8 mouse cellular contexts compared by ENCODE assay signal in genomic region chr8:84200126-84200555, GRCm38 (mm10). TPM values are rescaled to one million over a fixed set of nuclear protein-coding genes. Genes with fewer than 3 reads are reported as not detected.
A peak's percentile ranks its signal among the peaks of the same experiment; 100 is the strongest.
DNase-seq lines count a peak whose midpoint lies in the region; ATAC-seq and TF ChIP-seq lines count a peak whose summit lies in the region.

No protein-coding gene starts in this region.

- H3K9ac ChIP-seq in heart, embryonic 12.5 days, result peak overlapping the region; percentile 94
- H3K9ac ChIP-seq in ES-E14 (ENCODE audit: insufficient read depth, low read depth, low read length, poor library complexity, severe bottlenecking), result peak overlapping the region; percentile 4; the same call in 1 of the 2 replicates
- H3K9ac ChIP-seq in heart, embryonic 15.5 days, result peak overlapping the region; percentile 92
- H3K9ac ChIP-seq in liver, embryonic 13.5 days, result peak overlapping the region; percentile 76; the same call in 1 of the 2 replicates

- H3K36me3 ChIP-seq in heart, embryonic 12.5 days, result peaks cover 11% of the 10 kb centered on the region
- H3K36me3 ChIP-seq in ES-E14 (ENCODE audit: control insufficient read depth, insufficient read depth, low read length, poor library complexity, severe bottlenecking), result no peaks in the 10 kb centered on the region; the same call in 1 of the 2 replicates
- H3K36me3 ChIP-seq in heart, embryonic 15.5 days, result peaks cover 5% of the 10 kb centered on the region; the same call in 1 of the 2 replicates
- H3K36me3 ChIP-seq in liver, embryonic 13.5 days, result no peaks in the 10 kb centered on the region

- H3K4me2 ChIP-seq in heart, embryonic 12.5 days, result peak overlapping the region; percentile 96
- peak overlapping the region; percentile 88 for H3K4me2 ChIP-seq in heart, embryonic 15.5 days
- H3K4me2 ChIP-seq in liver, embryonic 13.5 days, result peak overlapping the region; percentile 78

- in situ Hi-C loops in ES-E14 (cut with MboI; ENCODE audit: low sequenced_read_pairs in 2 of 2, unreplicated experiment in 2 of 2), result no loop called here

- no peak for DNase-seq in heart, postnatal 25 days (ENCODE audit: low spot score)
- no peak for DNase-seq in ES-E14 (ENCODE audit: low read depth, low spot score)
- DNase-seq in liver, embryonic 13.5 days, result no peak
- peak; percentile 63 for DNase-seq in testis, postnatal 10 days (ENCODE audit: low spot score)
- no peak for DNase-seq in embryo, embryonic 10.5 days (ENCODE audit: low spot score)
- DNase-seq in left cerebral cortex, postnatal 25 days (ENCODE audit: low spot score in 2 of 2), result no peak

- H3K4me1 ChIP-seq in heart, embryonic 12.5 days (replicated peaks), result peaks cover 62% of the 10 kb centered on the region
- H3K4me1 ChIP-seq in ES-E14 (ENCODE audit: control insufficient read depth in 2 of 2, insufficient read depth in 2 of 2, low read length in 2 of 2, poor library complexity in 1 of 2), result peaks cover 4 to 28% of the 10 kb centered on the region in 2 experiments; a peak in 2 of 4 replicates
- peaks cover 66% of the 10 kb centered on the region for H3K4me1 ChIP-seq in heart, embryonic 15.5 days (replicated peaks)
- H3K4me1 ChIP-seq in liver, embryonic 13.5 days (replicated peaks), result peaks cover 73% of the 10 kb centered on the region

- peak overlapping the region; percentile 83 for H3K4me3 ChIP-seq in heart, embryonic 12.5 days
- H3K4me3 ChIP-seq in ES-E14 (ENCODE audit: insufficient read depth in 1 of 2, low read depth in 1 of 2, low read length in 2 of 2, poor library complexity in 1 of 2, severe bottlenecking in 1 of 2), result peak overlapping the region; percentile 2 to 73; a peak in 2 of 4 replicates
- H3K4me3 ChIP-seq in heart, embryonic 15.5 days, result peak overlapping the region; percentile 76
- H3K4me3 ChIP-seq in liver, embryonic 13.5 days (replicated peaks), result peak overlapping the region; percentile 62

- peak overlapping the region; percentile 93 for H3K27ac ChIP-seq in heart, embryonic 12.5 days (ENCODE audit: poor library complexity, severe bottlenecking)
- peak overlapping the region; percentile 24; the same call in 1 of the 2 replicates for H3K27ac ChIP-seq in ES-E14 (ENCODE audit: insufficient read depth, low read depth, low read length, poor library complexity, severe bottlenecking)
- H3K27ac ChIP-seq in heart, embryonic 15.5 days, result peak overlapping the region; percentile 97
- H3K27ac ChIP-seq in liver, embryonic 13.5 days, result peak overlapping the region; percentile 82

- H3K9me3 ChIP-seq in heart, embryonic 12.5 days (replicated peaks), result no peaks in the 10 kb centered on the region
- no peaks in the 10 kb centered on the region for H3K9me3 ChIP-seq in ES-E14 (ENCODE audit: control insufficient read depth, insufficient read depth, low read depth, low read length)
- no peaks in the 10 kb centered on the region for H3K9me3 ChIP-seq in heart, embryonic 15.5 days (replicated peaks)
- H3K9me3 ChIP-seq in liver, embryonic 13.5 days (replicated peaks), result no peaks in the 10 kb centered on the region

- ATAC-seq in heart, embryonic 12.5 days (ENCODE audit: insufficient number of reproducible peaks, low FRiP score), result no peak
- ATAC-seq in heart, embryonic 15.5 days (replicated peaks; ENCODE audit: insufficient number of reproducible peaks, insufficient read depth, low FRiP score, low read depth), result no peak
- ATAC-seq in liver, embryonic 13.5 days (ENCODE audit: low read depth), result no peak

- no peaks in the 10 kb centered on the region for H3K27me3 ChIP-seq in heart, embryonic 12.5 days (replicated peaks)
- no peaks in the 10 kb centered on the region for H3K27me3 ChIP-seq in heart, embryonic 15.5 days
- H3K27me3 ChIP-seq in liver, embryonic 13.5 days, result peaks cover 40% of the 10 kb centered on the region

- intact Hi-C loops in heart, postnatal 25 days (cut with DNase I), result loop anchor here (5.0 kb wide), 1 partner anchor 507 kb away; no protein-coding TSS in a partner anchor
- intact Hi-C loops in left cerebral cortex, postnatal 25 days (cut with DNase I), result no loop called here

- 23% methylated on average over 8 of the region's 8 CpGs for WGBS in heart, embryonic 12.5 days
- WGBS in heart, embryonic 15.5 days, result 22% methylated on average over 8 of the region's 8 CpGs
- 36% methylated on average over 8 of the region's 8 CpGs for WGBS in liver, embryonic 13.5 days (ENCODE audit: insufficient replicate concordance)

TF ChIP-seq in ES-E14, 5 proteins besides CTCF, POLR2A, EP300 and RAD21:
- TF ChIP-seq MAFK (IDR thresholded peaks at IDR 0.05; ENCODE audit: insufficient read depth, low read depth, low read length) (no peak), CHD2 (IDR thresholded peaks at IDR 0.05; ENCODE audit: low read depth, low read length) (no peak), HCFC1 (IDR thresholded peaks at IDR 0.05; ENCODE audit: borderline replicate concordance, insufficient read depth, low read length) (no peak), ZNF384 (IDR thresholded peaks at IDR 0.05; ENCODE audit: low read depth, low read length) (no peak)

RNA-seq across cellular contexts. Expression of gene Nanos3, which starts 15.1 kb away (rescaled TPM):
- 1.7 and 3.0 TPM in 2 replicates for polyA plus RNA-seq in heart, embryonic 12.5 days (2016; fragmentation: Nextera tagmentation; extraction: Ambion mirVana)
- 1 to 10 TPM in 1 of 2 experiments, under 1 TPM in 1; 0.73 to 1.4 TPM for total RNA-seq in heart, postnatal 25 days (2021)
- 7.0 and 9.9 TPM in 2 replicates for total RNA-seq in ES-E14 (2012; rRNA removed)
- 1.4 and 1.6 TPM in 2 replicates for polyA plus RNA-seq in heart, embryonic 15.5 days (2015; fragmentation: Nextera tagmentation; extraction: Ambion mirVana)
- 0.28 and 0.34 TPM in 2 replicates for polyA plus RNA-seq in liver, embryonic 13.5 days (2015; fragmentation: Nextera tagmentation; extraction: Ambion mirVana)
- total RNA-seq in left cerebral cortex, postnatal 25 days (2021), result 1 to 10 TPM; 2.6 to 3.2 TPM

RNA-seq across cellular contexts. Expression of gene Zswim4, which starts 36.7 kb away (rescaled TPM):
- polyA plus RNA-seq in heart, embryonic 12.5 days (2016; fragmentation: Nextera tagmentation; extraction: Ambion mirVana), result 12.9 and 13.7 TPM in 2 replicates
- 1 to 10 TPM; 8.2 to 8.8 TPM for total RNA-seq in heart, postnatal 25 days (2021)
- 22.1 and 24.6 TPM in 2 replicates for total RNA-seq in ES-E14 (2012; rRNA removed)
- polyA plus RNA-seq in heart, embryonic 15.5 days (2015; fragmentation: Nextera tagmentation; extraction: Ambion mirVana), result 7.6 and 9.7 TPM in 2 replicates
- polyA plus RNA-seq in liver, embryonic 13.5 days (2015; fragmentation: Nextera tagmentation; extraction: Ambion mirVana), result 2.1 and 2.2 TPM in 2 replicates
- total RNA-seq in left cerebral cortex, postnatal 25 days (2021), result 10 to 100 TPM; 13.0 to 13.9 TPM

RNA-seq across cellular contexts. Expression of gene D8Ertd738e, which starts 49.4 kb away (rescaled TPM):
- polyA plus RNA-seq in heart, embryonic 12.5 days (2016; fragmentation: Nextera tagmentation; extraction: Ambion mirVana), result 281 and 286 TPM in 2 replicates
- total RNA-seq in heart, postnatal 25 days (2021), result 100 to 1,000 TPM; 227 to 240 TPM
- 148 and 181 TPM in 2 replicates for total RNA-seq in ES-E14 (2012; rRNA removed)
- polyA plus RNA-seq in heart, embryonic 15.5 days (2015; fragmentation: Nextera tagmentation; extraction: Ambion mirVana), result 290 and 291 TPM in 2 replicates
- 229 and 245 TPM in 2 replicates for polyA plus RNA-seq in liver, embryonic 13.5 days (2015; fragmentation: Nextera tagmentation; extraction: Ambion mirVana)
- 100 to 1,000 TPM; 145 to 149 TPM for total RNA-seq in left cerebral cortex, postnatal 25 days (2021)

RNA-seq across cellular contexts. Expression of gene 4930432K21Rik, which starts 52.3 kb away (rescaled TPM):
- 1.00 and 1.1 TPM in 2 replicates for polyA plus RNA-seq in heart, embryonic 12.5 days (2016; fragmentation: Nextera tagmentation; extraction: Ambion mirVana)
- total RNA-seq in heart, postnatal 25 days (2021), result under 1 TPM; 0.10 to 0.28 TPM
- total RNA-seq in ES-E14 (2012; rRNA removed), result 4.9 TPM in 2 replicates
- 0.60 and 0.77 TPM in 2 replicates for polyA plus RNA-seq in heart, embryonic 15.5 days (2015; fragmentation: Nextera tagmentation; extraction: Ambion mirVana)
- 0.13 and 0.25 TPM in 2 replicates for polyA plus RNA-seq in liver, embryonic 13.5 days (2015; fragmentation: Nextera tagmentation; extraction: Ambion mirVana)
- 1 to 10 TPM; 1.4 to 1.6 TPM for total RNA-seq in left cerebral cortex, postnatal 25 days (2021)

RNA-seq across cellular contexts. Expression of gene Cc2d1a, which starts 52.4 kb away (rescaled TPM):
- 17.7 and 18.1 TPM in 2 replicates for polyA plus RNA-seq in heart, embryonic 12.5 days (2016; fragmentation: Nextera tagmentation; extraction: Ambion mirVana)
- 10 to 100 TPM; 10.3 to 11.8 TPM for total RNA-seq in heart, postnatal 25 days (2021)
- 17.7 and 18.9 TPM in 2 replicates for total RNA-seq in ES-E14 (2012; rRNA removed)
- 11.9 and 18.7 TPM in 2 replicates for polyA plus RNA-seq in heart, embryonic 15.5 days (2015; fragmentation: Nextera tagmentation; extraction: Ambion mirVana)
- polyA plus RNA-seq in liver, embryonic 13.5 days (2015; fragmentation: Nextera tagmentation; extraction: Ambion mirVana), result 5.4 and 6.2 TPM in 2 replicates
- total RNA-seq in left cerebral cortex, postnatal 25 days (2021), result 10 to 100 TPM; 46.6 to 49.4 TPM

Comparison
In these comparisons a context has a peak if more than half of its experiments do, and no peak if none do; other contexts are left out.
1. H3K27ac ChIP-seq: peak in every context shown above with its lines; median percentile 97 in heart, embryonic 15.5 days; 93 in heart, embryonic 12.5 days; 82 in liver, embryonic 13.5 days; 24 in ES-E14.
2. H3K9ac ChIP-seq: peak in every context shown above with its lines; median percentile 94 in heart, embryonic 12.5 days; 92 in heart, embryonic 15.5 days; 76 in liver, embryonic 13.5 days; 4 in ES-E14.